Mouse (Mus musculus): ENCODE data around the gene Mindy4b-ps.

Mindy4b-ps gene

DNA sequence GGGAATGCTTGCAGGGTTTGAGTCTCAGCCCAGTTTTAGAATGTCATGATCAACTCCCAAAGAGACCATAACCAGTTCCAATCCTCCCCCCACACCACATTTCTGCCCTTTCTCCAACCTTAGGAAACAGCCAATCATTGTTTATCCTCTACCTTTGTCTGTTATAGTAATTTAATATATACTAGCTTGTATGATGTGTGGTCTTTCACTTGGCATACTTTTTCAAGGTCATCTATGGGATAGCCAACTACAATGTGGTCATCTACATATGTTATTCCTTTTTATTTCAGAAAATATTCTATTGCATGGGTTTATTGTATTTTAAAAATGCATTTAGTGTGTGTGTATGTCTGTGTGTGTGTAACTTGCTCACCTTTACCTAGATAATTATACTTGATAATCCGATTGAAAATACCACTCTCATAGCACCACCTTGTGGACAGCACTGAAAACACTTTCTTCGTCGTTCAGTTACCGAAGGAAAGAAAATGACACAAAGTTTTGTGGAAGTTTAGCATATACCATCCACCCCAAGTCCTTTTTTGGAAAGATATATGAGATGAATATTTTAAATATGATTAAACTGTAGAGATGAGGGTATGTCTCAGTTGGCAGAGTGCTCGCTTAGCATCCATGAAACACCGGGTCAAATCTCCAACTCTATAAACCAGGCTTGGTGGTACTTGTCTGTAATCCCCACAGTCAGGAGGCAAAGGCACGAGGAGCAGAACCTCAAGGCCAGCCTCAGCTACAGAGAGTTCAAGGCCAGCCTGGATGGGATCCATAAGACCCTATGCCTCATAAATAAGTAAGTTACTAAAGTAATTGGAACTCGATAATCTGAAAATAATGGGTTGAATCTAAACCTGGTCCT is 37.7 kb downstream of the Mindy4b-ps start:
- DNase-seq: no peak

DNA sequence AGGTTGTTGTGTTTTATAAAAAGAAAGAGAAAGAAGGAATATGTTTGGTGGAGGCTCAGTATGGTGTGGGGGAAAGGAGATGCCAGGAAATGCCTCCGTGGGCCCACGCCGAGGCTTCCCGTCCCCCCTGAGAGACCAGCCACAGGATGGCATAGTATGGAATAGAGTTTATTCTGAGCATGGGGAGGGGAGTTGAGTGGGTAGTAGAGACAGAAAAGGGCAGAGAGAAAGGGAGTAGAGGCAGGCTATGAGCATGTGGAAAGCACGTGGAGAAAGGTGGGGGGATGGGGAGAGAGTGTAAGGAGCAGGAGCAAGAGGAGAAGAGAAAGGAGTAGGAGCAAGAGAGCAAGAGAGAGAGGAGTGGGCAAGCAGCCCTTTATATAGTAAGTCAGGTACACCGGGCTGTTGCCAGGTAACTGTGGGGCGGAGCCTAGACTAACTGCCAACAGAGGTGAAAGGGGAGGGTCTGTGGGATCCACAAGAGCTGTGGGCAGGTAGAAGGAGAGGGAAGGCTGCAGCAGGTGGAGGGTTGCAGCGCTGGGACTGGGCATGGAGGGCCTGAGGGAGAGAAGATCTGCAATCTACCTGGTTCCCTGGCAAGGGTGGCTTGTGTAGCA is 38.4 kb downstream of the Mindy4b-ps start:
- no peak for DNase-seq

DNA sequence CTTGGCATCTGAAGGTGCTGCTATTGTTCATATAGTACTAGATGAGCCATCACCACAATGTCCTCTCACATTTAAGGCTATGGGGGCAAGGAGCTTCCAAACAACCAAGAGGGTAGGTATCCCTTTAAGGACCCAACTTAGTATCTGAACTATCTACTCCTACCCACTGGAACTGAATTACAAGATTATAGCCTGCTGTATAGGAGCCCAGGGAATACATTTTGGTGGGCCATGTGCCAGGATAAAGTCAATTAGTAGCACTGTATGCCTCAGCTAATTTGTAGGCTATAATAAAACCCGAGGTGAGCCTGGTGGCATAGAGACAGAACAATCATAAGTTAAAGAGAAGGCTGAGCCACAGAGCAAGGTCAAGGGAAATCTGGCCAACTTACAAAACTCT is 65.7 kb downstream of the Mindy4b-ps start:
- DNase-seq: no peak

- DNase-seq: no peak
These were observed 66.3 kb downstream of the Mindy4b-ps start for GRCm38 (mm10) chr3:58755769-58756168.

GRCm38 (mm10) chr3:58754361-58754760 is 67.8 kb downstream of the Mindy4b-ps start:
- no peak for DNase-seq

DNA sequence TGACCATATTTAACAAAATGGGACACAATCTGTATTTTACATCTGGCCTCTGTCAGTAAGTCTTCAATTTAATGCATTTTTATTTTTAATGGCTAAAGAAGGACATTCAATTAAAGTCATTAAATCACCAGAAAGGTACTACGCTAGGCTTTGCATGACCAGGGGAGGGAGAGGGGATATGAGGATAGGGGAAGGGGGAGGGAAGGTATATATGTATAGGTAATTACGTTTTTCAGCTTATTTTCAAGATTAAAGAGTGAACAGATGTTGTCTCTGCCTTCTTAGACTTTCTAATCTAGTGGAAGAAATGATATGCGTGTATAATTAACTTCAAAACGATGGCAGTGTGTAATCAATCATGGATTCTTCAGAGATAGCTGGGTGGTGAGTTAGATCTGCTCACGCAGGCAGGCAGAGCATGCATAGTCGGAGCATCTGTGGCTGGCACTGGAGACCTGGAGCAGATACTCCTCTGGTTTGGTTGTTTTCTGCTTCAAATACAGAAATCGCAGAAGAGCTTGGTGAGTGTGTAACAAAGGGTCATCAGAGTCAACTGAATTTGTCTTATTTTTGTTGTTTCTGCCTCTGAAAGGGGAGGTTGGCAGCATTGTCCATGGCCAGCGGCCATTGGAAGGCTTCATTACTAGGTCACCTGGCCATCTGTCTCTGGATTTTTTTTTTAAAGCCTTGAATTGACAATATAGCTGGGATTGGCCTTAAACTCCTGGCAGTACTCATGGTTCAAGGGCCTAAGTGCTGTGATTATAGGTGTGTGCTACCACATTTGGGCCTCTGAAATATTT is 70.1 kb downstream of the Mindy4b-ps start:
- DNase-seq: no peak

DNA sequence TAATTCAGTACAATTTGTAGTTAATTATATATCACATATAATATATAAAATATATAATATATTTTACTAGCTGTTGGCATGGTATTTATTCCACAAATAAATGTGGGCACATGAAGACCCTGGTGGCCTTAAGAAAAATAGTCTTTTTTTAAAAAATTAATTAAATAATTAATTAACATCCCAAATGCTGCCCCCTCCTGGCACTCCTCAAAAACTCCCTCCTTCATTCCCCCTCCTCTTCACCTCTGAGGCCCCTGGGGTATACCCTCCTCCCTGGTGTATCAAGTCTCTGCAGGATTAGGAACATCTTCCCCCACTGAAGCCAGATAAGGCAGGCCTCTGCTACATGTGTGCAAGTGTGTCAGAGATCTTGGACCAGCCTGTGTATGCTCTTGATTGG is 73.4 kb downstream of the Mindy4b-ps start:
- DNase-seq: no peak

DNA sequence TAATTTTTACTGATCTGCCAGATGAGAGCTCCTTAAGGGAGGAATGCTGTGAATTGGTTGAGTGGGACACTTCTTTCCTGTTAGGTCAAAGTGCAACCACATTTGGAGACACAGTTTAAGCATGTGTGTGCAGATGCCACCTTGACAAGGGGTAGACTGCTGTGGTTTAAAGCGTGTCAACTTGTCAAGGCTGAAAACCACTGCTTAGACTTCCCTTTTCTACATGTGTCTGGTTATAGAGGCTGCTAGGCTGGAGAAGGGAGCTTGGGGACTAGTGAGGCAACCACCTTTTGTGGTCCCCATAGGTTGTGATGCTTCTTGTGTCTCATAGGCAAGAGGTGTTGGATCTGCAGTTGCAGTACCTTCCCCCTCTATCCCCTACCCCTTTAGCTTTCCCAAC is 74.2 kb downstream of the Mindy4b-ps start:
- DNase-seq: no peak

DNA sequence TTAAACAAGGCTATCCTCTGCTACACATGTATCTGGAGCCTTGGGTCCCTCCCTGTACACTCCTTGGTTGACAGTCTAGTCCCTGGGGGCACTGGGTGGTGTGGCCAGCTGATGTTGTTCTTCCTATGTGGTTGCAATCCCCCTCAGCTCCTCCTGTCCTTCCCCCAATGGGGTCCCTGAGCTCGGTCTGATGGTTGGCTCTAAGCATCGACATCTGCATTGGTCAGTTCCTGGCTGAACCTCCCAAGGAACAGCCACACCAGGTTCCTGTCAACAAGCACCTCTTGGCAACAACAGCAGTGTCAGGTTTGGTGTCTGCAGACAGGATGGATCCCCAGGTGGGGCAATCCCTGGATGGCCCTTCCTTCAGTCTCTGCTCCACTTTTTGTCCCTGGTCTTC is 82.6 kb downstream of the Mindy4b-ps start:
- DNase-seq: no peak

All from thymus, adult 18-20 months (tissue).